Mouse (Mus musculus) splenic B cell, adult 2 months (primary cell): Measurements from ENCODE around the gene Mgarp.
"Not testable (repeated sequence)": the region's sequence is repeated elsewhere in the genome, so short reads cannot be mapped to it uniquely, and the experiment has no call there.

Experiments used
- DNase-seq: peaks from one replicate; pipeline ENCODE4 v3.0.0-alpha.2; 2011; ENCODE audit warnings: low read depth, low spot score
- H3K27me3 ChIP-seq: 2 replicates; pipeline ENCODE4 v1.6.1; 2012; ENCODE audit warnings: mild to moderate bottlenecking, low read length, moderate library complexity, mixed read lengths; ENCODE audit not compliant: control insufficient read depth, poor library complexity, insufficient read depth, severe bottlenecking
- H3K36me3 ChIP-seq: 2 replicates; pipeline ENCODE4 v1.6.1; 2012; ENCODE audit warnings: mild to moderate bottlenecking, low read length, moderate library complexity, mixed read lengths; ENCODE audit not compliant: control insufficient read depth, poor library complexity, insufficient read depth, severe bottlenecking

The Mgarp gene

DNA sequence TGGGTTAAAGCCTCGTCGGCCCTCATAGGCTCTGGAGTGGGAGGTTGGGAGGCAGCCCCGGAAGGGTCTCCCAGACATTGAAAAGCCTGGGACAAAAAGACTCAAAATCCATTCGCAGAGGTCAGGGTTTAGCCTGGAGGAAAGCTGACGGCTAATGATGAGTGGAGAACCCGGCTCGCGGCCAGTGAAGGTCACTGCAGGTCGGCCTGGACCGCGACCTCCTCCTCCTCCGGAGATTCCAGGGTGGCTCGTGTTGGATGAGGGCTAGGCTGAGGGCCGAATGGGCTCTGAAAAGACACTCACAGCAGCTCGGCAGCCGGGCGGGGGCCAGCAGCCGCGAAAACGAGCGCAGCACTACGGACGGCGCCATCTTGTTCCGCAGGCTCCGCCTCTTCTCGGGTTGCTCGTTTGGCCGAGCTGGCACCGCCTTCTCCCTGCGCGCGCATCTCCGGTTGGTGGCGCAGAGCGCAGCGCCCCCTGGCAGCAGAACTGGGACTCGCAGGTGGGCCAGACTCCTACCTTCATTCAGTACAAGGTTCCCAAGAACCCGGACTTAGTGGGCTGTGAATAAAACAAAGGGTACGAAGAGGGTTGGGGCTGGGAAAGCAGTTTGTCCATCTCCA is 12.1 kb upstream of the Mgarp start, which contains the start of gene Ndufc1:
Ndufc1 (minus strand) TSS at position 428 of the 623 bp plus-strand sequence.
- DNase-seq: peak; percentile 97
- no peaks in the 10 kb centered on the region for H3K27me3 ChIP-seq
- H3K36me3 ChIP-seq: peaks cover 5% of the 10 kb centered on the region; the same call in 1 of the 2 replicates

DNA sequence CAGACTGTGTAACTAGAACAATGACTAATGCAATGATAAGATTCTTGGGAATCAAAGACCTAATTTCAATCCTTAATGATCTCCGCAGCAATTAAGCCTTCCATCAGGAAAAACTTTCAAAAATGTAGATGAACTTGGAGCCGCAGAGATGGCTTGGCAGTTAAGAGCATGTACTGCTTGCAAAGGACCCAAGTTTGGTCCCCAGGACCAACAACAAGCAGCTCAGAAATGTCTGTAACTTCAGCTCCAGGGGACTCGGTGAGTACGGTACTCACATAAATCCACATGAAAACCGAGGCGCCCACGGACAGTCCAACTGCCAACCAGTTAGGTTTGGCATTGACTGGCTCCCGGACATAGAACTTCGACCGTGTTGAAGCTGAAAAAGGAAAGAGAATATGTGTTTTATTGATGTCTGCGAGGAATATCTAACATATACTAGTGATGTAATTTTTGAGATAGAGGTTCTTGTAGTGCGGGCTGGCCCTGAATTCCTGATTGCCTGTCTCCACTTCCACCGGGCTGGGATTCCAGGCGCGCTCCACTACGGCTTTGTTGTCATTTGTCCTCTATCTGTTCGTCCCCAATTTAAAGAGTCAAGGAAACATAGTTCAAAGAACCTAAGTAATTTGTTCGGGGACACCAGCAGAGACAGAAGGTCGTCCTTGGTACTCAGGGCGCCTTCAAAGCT is 11.5 kb upstream of the Mgarp start:
- no peak for DNase-seq
- Histone ChIP-seq H3K27me3 (no peaks in the 10 kb centered on the region), H3K36me3 (peaks cover 7% of the 10 kb centered on the region; the same call in 1 of the 2 replicates)

DNA sequence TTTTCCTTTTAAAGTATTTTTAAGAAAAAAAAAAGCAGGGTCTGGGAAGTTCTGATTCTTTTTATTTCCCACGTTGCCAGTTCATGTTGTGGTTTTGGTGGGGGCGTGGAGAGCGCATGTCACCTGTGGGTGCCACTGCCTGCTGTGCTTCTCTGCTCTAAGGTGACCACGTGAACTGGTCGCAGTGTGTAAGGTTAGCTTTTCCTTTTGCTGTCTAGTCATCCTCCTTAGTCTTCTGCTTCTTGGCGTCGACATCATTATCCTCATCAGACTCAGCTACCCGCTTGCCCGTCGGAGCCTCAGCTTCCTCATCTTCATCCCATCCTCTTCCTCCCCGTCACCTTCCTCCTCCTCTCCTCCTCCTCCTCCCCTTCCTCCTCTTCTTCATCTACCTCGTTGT is 6.1 kb upstream of the Mgarp start:
- no peak for DNase-seq
- no peaks in the 10 kb centered on the region for H3K27me3 ChIP-seq

DNA sequence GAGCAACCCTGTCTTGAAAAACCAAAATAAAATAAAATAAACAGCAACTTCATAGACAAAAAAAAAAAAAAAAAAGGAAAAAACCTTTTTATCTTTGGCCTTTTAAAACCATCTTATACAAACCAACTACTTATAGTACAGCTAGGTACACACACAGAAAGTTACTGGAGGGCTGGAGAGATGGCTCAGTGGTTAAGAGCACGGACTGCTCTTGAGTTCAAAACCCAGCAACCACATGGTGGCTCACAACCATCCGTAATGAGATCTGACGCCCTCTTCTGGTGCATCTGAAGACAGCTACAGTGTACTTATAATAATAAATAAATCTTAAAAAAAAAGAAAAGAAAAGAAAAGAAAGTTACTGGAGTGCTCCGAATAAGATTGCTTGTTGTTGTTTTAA is 5.5 kb upstream of the Mgarp start:
- DNase-seq, H3K36me3 ChIP-seq, H3K27me3 ChIP-seq: not testable (repeated sequence)

More for the DNA sequence above, 6.1 kb upstream of the Mgarp start:
- peaks cover 7% of the 10 kb centered on the region; the same call in 1 of the 2 replicates for H3K36me3 ChIP-seq

DNA sequence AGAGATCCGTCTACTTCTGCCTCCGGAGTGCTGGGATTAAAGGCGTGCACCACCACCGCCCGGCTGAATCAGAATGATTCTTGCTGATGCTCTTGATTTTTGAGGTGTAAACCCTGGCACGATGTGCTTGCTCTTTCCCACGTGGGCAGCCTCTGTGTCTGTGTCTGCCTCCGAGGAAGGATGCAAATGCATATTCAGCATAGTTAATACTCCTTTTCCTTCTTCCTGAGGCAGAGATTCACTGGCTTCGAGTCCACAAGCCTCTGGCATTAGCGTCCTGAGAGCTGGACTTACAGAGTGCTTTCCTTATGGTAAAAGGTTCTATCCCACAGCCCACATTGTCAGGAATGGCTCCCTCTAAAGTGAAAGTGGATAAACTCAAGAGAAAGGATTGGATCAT is 4.1 kb upstream of the Mgarp start:
- no peak for DNase-seq
- H3K36me3 ChIP-seq: 0 out of 2 replicates have a peak, but pooled peaks cover 2% of the 10 kb centered on the region

DNA sequence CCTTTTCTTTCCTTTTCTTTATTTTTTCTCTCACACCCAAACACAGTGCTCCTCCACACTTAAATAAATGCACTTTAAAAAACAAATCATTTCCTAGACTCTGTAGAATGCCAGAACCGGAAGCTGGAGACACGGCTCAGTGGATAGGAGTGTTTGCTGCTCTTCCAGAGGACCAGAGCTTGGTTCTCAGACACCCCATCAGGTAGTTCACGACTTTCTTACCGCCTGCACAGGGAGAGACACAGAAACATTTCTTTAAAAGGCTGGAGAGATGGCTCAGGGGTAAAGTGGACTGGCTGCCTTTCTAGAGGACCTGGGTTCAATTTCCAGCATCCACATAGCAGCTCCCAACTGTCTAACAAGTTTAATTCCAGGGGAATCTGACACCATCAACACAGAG is 3.0 kb upstream of the Mgarp start:
- Histone ChIP-seq H3K27me3 (no peaks in the 10 kb centered on the region), H3K36me3 (0 out of 2 replicates have a peak, but pooled peaks cover 2% of the 10 kb centered on the region)
- DNase-seq: no peak

More for the DNA sequence above, 4.1 kb upstream of the Mgarp start:
- no peaks in the 10 kb centered on the region for H3K27me3 ChIP-seq

DNA sequence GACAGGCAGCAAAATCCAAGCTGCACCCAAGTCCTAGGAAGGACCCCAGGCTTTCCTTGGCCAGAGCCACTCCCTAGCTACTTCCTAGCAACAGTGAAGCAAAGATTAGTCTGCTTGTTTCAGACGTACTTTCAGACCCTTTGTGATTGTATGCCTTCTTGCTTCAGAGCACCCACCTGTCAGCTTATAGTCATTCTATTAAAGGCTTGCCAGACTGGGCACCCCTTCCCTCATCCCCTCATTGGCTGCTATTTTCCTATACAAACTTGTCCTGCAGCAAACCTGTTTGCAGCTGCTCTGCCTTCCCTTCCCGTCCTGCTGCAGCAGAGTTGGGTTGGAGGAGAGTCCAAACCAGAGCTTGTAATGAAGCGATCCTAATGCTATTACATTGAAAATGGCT is 2.1 kb upstream of the Mgarp start:
- Histone ChIP-seq H3K36me3 (0 out of 2 replicates have a peak, but pooled peaks cover 2% of the 10 kb centered on the region), H3K27me3 (no peaks in the 10 kb centered on the region)
- no peak for DNase-seq

DNA sequence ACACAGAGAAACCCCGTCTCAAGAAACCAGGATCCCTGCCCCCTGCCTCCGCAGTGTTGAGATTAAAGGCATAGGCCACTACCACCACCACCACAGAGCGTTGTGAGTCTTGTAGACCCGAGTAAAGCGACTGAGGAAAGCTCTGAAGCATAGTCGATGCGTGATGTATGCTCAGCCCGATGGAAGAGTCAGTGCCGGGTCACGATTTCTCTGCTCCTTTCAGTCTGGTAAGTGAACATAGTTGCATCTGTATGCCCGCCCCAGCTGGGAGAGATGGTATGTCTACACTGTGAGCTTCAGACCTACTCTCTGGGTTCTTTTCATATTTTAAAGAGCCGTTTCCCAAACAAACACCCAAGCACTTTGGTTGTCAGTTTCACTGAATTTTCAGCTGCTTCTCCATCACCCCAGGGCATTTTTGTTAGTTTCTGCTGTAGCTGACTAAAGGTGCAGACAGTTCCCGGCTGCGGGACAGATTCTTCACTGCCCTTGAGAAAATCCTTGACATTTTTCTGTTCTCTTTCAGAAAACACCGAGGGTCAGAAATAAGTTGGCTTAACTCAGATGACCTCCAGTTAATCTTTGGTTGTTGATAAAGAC is 1.3 kb upstream of the Mgarp start:
- Histone ChIP-seq H3K36me3 (no peaks in the 10 kb centered on the region), H3K27me3 (no peaks in the 10 kb centered on the region)
- no peak for DNase-seq

DNA sequence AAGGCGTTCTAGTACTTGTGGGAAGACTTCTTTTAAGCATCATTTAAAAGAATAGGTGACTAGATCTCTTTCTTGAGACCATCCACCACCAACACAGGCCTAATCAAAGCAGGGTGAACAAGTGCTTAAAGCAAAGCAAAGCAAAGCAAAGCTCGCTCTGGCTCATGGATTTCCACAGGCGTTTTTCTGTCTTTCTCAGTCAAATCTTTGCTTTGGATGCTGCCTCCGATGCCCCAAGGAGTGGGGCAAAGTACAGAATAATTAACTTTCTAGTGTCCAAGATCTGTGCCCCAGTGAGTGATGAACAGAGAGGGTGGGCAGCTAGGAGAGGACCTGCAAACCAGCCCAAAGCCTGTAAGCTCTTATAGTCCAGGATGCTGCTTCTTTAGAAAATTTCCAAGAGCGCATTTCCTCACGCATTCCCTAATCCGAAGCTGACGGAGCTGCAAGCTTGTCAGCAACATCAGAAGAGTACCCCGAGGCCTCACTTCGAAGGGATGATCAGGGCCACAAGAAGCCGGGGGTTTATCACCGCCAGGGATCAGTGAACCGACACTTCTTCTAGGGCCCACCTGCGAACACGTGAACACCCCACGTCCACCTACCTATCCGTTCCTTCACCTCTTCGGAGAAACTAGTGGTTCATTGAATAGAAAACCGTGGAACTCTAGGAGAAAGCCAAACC is 935 bp downstream of the Mgarp start:
- Histone ChIP-seq H3K27me3 (no peaks in the 10 kb centered on the region), H3K36me3 (no peaks in the 10 kb centered on the region)
- DNase-seq: no peak

DNA sequence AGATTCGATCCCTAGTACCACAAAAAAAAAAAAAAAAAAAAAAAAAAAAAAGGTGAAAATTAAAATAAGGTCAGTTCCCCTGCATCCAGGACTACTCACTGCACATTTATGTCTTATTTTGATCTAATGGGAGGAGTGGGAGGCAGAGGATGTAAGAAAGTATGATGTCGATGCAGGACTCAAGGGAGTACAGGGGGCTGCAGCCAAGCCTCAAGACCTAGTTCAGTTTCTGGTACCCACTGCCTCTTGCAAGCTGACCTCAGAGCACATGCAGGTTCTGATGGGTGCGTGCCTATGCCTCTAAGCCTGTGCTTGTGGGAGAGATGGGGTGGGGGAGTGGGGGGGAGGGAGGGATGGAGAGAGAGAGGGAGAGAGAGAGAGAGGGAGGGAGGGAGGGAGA is 1.7 kb downstream of the Mgarp start:
- Histone ChIP-seq H3K36me3 (no peaks in the 10 kb centered on the region), H3K27me3 (no peaks in the 10 kb centered on the region)
- no peak for DNase-seq

DNA sequence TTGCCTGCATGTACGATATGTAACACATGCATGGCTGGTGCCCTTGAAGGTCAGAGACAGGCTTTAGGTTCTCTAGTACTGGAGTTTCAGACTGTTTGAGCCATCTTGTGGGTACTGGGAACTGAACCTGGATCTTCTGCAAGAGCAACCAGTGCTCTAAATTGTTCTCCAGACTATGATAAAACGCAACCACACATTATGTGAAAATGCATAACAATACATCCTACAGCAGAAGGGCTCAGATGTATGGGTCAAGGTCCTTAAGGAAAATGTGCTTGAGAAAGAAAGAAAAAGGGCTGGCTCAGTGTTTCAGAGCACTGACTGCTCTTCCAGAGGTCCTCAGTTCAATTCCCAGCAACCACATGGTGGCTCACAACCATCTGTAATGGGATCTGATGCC is 2.9 kb downstream of the Mgarp start:
- DNase-seq: no peak
- no peaks in the 10 kb centered on the region for H3K36me3 ChIP-seq
- no peaks in the 10 kb centered on the region for H3K27me3 ChIP-seq

DNA sequence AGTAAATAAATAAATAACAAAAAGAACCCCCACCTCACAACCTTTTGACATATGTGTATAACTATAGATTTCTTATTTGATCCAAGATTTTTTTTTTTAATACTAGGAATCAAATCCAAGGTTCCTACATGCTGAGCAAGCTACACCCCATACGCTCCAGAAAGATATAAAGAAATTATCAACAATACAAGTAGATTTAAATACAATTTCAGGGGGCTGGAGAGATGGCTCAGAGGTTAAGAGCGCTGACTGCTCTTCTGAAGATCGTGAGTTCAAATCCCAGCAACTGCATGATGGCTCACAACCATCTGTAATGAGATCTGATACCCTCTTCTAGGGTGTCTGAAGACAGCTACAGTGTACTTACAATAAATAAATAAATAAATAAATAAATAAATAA is 3.5 kb downstream of the Mgarp start:
- H3K36me3 ChIP-seq, H3K27me3 ChIP-seq, DNase-seq: not testable (repeated sequence)

DNA sequence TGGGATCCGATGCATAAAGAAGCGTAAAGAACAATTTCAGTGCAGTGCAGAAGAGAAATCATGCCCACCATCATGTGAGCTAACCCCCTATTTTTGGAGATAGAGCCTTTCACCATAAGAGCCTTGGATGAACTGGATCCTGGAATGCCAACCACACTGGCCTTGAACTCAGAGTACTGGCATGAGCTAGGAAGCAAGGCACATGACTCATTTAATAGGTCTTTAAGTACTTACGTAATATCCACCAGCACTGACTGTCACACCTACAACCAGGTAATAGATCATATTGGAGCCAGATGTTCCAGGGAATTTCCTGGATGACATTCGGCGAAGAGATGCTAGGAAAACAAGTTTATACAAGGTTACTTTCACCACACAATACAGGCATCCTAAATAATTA is 4.9 kb downstream of the Mgarp start:
- H3K27me3 ChIP-seq: no peaks in the 10 kb centered on the region
- DNase-seq: no peak
- H3K36me3 ChIP-seq: no peaks in the 10 kb centered on the region

DNA sequence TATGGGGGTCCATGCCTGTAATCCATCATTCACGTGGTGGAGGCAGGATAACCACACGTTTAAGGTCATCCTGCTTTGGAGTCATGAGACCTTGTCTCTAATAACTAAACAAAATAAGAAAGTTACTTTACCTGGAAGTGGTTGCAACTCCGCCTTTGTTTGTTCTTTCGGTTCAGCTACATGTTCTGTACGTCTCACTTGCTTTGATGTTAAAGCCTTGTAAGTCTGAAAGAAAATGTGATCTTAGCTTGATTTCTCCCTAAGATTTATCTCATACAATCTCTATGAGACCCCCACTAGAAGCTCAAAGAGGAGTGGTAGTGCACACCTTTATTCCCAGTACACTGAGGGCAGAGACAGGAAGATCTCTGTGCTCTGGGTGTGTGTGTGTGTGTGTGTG is 5.4 kb downstream of the Mgarp start:
- Histone ChIP-seq H3K27me3 (no peaks in the 10 kb centered on the region), H3K36me3 (no peaks in the 10 kb centered on the region)
- DNase-seq: no peak

DNA sequence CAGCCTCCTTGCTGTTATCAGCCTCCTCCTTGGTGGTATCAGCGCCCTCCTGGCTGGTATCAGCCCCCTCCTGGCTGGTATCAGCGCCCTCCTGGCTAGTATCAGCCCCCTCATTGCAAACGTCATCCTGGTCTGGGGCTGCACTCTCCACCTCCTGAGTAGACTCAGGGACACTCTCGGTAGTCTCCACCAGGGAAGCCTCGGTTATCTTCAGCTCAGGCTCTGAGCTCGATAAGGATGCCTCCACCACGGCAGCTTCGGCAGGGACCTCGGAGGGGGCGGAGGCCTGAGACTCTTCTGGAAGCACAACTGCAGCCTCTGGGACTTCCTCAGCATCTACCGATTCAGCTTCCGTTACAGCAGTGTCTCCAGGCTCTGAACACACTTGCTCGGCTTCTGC is 7.6 kb downstream of the Mgarp start:
- H3K36me3 ChIP-seq: no peaks in the 10 kb centered on the region
- H3K27me3 ChIP-seq: no peaks in the 10 kb centered on the region
- no peak for DNase-seq
